Mouse (Mus musculus): ENCODE results near the gene Casp14.
"Not testable (repeated sequence)": the region's sequence is repeated elsewhere in the genome, so short reads cannot be mapped to it uniquely, and the experiment has no call there.

Casp14 gene

GRCm38 (mm10) chr10:78670121-78670520 lies 48.0 kb downstream of the Casp14 start:
- DNase-seq (ENCODE audit: low spot score), result not testable (repeated sequence)

GRCm38 (mm10) chr10:78666696-78667095 lies 51.4 kb downstream of the Casp14 start:
- DNase-seq (ENCODE audit: low spot score), result not testable (repeated sequence)

GRCm38 (mm10) chr10:78664546-78664945 lies 53.5 kb downstream of the Casp14 start:
- no peak for DNase-seq (ENCODE audit: low spot score)
